Mouse (Mus musculus) forebrain, embryonic 11.5 days (tissue): ENCODE measurements around the gene Csnk1g1. TPM values are rescaled to one million over a fixed set of nuclear protein-coding genes. Genes with fewer than 3 reads are reported as not detected.

Experiments
- ATAC-seq: fragments of 200-750 bp; cut with Nextera tagmentation; replicated peaks from 2 replicates; pipeline ENCODE4 v1.8.0; 2017; ENCODE audit warnings: moderate TSS enrichment; ENCODE audit not compliant: low FRiP score
- DNase-seq: peaks from one replicate; pipeline ENCODE4 v3.0.0-alpha.2; 2017; ENCODE audit warnings: low spot score
- H3K27ac ChIP-seq: fragments of 300-500 bp; sonication (generic); 2 replicates; pipeline ENCODE4 v1.5.1; 2014; ENCODE audit warnings: low read depth, low read length
- H3K27me3 ChIP-seq: fragments of 300-500 bp; sonication (generic); 2 replicates; pipeline ENCODE4 v1.6.1; 2014; ENCODE audit warnings: mild to moderate bottlenecking, low read length, mixed read lengths; ENCODE audit not compliant: control insufficient read depth, insufficient read depth
- H3K36me3 ChIP-seq: fragments of 300-500 bp; sonication (generic); 2 replicates; pipeline ENCODE4 v1.6.1; 2014; ENCODE audit warnings: mild to moderate bottlenecking, low read length, moderate library complexity, mixed read lengths; ENCODE audit not compliant: control insufficient read depth, insufficient read depth
- H3K4me1 ChIP-seq: fragments of 300-500 bp; sonication (generic); replicated peaks from 2 replicates; pipeline ENCODE4 v1.6.1; 2014; ENCODE audit warnings: low read length, mixed read lengths; ENCODE audit not compliant: control insufficient read depth, insufficient read depth
- H3K4me2 ChIP-seq: fragments of 300-500 bp; sonication (generic); 2 replicates; pipeline ENCODE4 v1.6.1; 2014; ENCODE audit warnings: low read depth, mild to moderate bottlenecking, low read length, moderate library complexity, mixed read lengths; ENCODE audit not compliant: severe bottlenecking
- H3K4me3 ChIP-seq: fragments of 300-500 bp; sonication (generic); 2 replicates; pipeline ENCODE4 v1.5.1; 2014; ENCODE audit warnings: low read depth, low read length
- H3K9ac ChIP-seq: fragments of 300-500 bp; sonication (generic); 2 replicates; pipeline ENCODE4 v1.6.1; 2014; ENCODE audit warnings: low read length
- H3K9me3 ChIP-seq: fragments of 300-500 bp; sonication (generic); 2 replicates; pipeline ENCODE4 v1.6.1; 2016; ENCODE audit warnings: low read length, mixed read lengths; ENCODE audit not compliant: control insufficient read depth
- WGBS: fragments of 180-500 bp; shearing (Covaris S2); extraction: QIAGEN DNeasy Blood & Tissue Kit; methylation state at CpG from one replicate; pipeline ENCODE4 v1.1.7; 2014; 5-methylcytosine and 5-hydroxymethylcytosine counted together
- polyA plus RNA-seq: library from polyadenylated mRNA; unstranded; fragments of >200 nt; fragmentation: Nextera tagmentation; extraction: Ambion mirVana; gene quantifications from 2 replicates; pipeline ENCODE4 v1.2.1, GENCODE M21; 2014

Gene Csnk1g1
- polyA plus RNA-seq, result 21.2 and 24.4 TPM in 2 replicates

DNA sequence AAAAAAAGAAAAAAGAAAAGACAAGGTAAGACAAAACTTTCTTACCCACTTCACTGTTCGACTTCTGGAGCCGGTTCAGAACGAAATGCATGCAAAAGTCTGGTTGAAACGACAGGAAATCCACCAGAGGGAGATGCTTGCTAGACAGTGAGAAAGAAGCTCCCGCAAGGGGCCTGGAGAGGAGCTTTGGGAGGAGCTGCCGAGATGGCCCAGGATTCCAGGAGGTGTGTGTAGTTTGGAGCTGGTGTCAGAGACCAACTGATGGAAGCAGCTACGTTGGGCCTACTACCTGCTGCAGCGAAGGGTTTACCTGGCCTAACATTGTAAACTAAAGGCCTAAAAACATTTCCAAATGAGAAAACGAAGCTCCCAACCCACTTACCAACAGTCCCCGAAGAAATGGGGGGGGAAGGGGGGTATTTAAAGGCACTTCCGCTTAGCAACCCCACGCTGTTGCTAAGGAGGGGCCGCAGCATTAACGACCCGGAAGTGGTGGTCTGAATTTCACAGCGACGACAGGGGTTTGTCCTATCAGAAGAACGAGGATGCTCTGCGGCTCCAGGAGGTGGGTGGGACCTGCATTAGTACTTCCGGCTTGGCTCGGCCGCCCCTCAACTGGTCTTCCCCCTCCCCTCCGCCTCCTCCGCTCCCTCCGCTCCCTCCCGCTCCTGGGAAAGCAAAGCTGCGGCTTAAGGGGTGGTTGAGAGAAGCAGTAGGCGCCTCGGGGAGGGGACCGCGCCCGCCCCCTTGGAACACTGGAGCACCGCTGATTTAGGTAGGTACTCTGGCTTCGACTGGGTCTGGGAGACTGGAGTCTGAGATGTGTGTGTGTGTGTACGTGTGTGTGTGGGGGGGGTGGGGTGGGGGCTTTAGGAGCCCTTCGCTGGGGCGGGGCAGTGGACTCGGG is at the start of gene Csnk1g1, which contains the start of gene Trip4:
Gene Csnk1g1, plus strand, starts transcription at position 531 of the 907 bp plus-strand sequence.
Gene Trip4, minus strand, starts transcription at position 401 of the 907 bp plus-strand sequence.
- no peaks in the 10 kb centered on the region; the same call in 1 of the 2 replicates for H3K4me1 ChIP-seq
- H3K4me3 ChIP-seq, result peak within 1 kb of the TSS; percentile 82
- peak within 1 kb of the TSS; percentile 70 for H3K4me2 ChIP-seq
- peak within 1 kb of the TSS; percentile 74 for H3K9ac ChIP-seq
- WGBS, result under 1% methylated on average over 38 of the region's 38 CpGs
- ATAC-seq, result peak; percentile 99
- no peaks in the 10 kb centered on the region for H3K27me3 ChIP-seq
- H3K27ac ChIP-seq, result peak within 1 kb of the TSS; percentile 68
- H3K9me3 ChIP-seq, result no peaks in the 10 kb centered on the region
- peak; percentile 97 for DNase-seq
- H3K36me3 ChIP-seq, result peaks cover 8% of the 10 kb centered on the region

DNA sequence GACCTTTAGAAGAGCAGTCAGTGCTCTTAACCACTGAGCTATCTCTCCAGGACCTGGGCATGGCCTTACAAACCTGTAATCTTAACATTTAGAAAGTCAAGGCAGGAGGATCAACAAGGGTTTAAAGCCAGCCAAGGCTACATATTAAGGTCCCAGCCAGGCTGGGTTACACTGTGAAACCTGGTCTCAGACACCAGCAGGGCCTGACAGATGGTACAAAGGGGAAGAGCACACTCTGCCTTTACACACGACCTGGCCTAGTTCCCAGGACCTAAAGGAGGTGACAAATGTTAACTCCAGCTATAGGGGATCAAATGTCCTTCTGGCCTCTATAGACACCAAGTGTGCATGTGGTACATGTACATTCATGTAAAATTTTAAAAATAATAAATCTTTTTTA is 49.1 kb upstream of the Csnk1g1 start:
- no peak overlapping the region for H3K4me3 ChIP-seq
- H3K27ac ChIP-seq, result no peak overlapping the region
- ATAC-seq (no peak), DNase-seq (no peak)
- WGBS, result 52% methylated on average over 1 of the region's 1 CpGs
- no peaks in the 10 kb centered on the region for H3K9me3 ChIP-seq
- H3K27me3 ChIP-seq, result no peaks in the 10 kb centered on the region
- H3K4me2 ChIP-seq, result no peak overlapping the region
- H3K36me3 ChIP-seq, result no peaks in the 10 kb centered on the region; the same call in 1 of the 2 replicates
- H3K9ac ChIP-seq, result no peak overlapping the region
- H3K4me1 ChIP-seq, result no peaks in the 10 kb centered on the region

DNA sequence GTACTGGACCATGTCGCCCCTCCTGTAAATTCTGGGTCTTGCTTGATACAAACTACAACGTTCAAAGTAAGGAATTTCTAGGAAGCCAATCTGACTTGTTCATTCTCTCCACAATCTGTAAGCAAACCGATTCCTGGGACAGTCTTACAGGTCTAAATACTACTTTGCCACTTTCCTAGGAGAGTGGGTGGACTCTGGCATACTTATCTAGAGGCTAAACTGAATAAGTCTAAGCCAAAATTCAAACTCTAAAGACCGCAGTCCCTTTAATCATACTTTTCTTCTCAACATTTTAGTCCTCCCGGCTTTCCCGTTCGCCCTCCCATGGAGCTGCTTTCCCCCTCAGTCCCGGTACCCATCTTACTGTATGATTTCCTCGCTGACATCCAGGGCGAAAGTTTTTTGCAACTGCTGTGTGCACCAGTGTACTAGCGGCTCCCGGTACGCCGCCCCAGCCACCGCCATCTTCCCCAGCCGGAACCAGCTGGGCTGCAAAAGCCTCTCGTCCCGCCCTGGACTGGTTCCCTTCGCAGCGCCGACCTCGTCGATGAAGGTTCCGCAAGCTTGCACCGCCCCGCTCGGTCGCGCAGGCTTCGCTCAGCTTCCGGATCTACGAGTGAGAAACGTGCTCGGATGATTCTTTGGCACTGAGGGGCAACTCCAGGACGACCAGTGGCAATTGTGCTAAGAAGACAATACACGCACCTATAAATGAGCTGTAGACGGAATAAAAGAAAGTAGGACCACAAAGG is 24.0 kb upstream of the Csnk1g1 start:
- under 1% methylated on average over 37 of the region's 37 CpGs for WGBS
- no peaks in the 10 kb centered on the region for H3K36me3 ChIP-seq
- peak; percentile 85 for ATAC-seq

DNA sequence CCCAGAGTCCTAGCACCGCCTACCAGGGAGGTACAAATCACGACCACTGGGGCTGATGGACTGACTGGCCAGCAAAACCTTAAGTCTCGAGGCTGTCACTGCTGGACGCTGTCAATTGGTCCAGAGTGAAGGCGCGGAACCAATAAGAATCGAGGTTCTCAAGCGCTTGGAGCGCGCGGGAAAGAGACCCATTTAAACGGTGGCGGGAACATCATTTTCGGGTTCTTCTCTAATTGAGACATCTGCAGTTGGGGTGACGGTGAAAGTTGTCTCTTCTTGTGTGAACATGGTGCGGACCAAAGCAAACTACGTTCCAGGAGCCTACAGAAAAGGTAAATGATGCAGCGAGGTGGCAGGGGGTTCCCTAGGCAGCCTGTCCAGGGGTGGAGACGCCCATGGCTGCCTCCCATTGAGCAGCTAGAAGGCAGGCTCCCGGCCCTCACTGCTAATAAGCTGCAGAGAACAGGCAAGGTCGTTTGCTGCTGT is 18.5 kb upstream of the Csnk1g1 start, which contains the start of gene Pclaf:
Gene Pclaf, plus strand, starts transcription at position 95 of the 486 bp plus-strand sequence.
- Histone ChIP-seq H3K4me1 (no peaks in the 10 kb centered on the region), H3K9ac (peak within 1 kb of the TSS; percentile 85), H3K9me3 (no peaks in the 10 kb centered on the region), H3K27ac (peak within 1 kb of the TSS; percentile 43; the same call in 1 of the 2 replicates), H3K27me3 (no peaks in the 10 kb centered on the region), H3K4me3 (peak within 1 kb of the TSS; percentile 53), H3K4me2 (peak within 1 kb of the TSS; percentile 62), H3K36me3 (peaks cover 10% of the 10 kb centered on the region)
- ATAC-seq (peak; percentile 94), DNase-seq (peak; percentile 87)
- under 1% methylated on average over 21 of the region's 21 CpGs for WGBS

More for the DNA sequence above, 24.0 kb upstream of the Csnk1g1 start:
- no peaks in the 10 kb centered on the region for H3K4me1 ChIP-seq
- H3K4me3 ChIP-seq, result peak overlapping the region; percentile 58
- peak overlapping the region; percentile 19; the same call in 1 of the 2 replicates for H3K27ac ChIP-seq
- H3K9ac ChIP-seq, result peak overlapping the region; percentile 74
- peak overlapping the region; percentile 69 for H3K4me2 ChIP-seq
- DNase-seq, result peak; percentile 91
- H3K27me3 ChIP-seq, result no peaks in the 10 kb centered on the region
- no peaks in the 10 kb centered on the region for H3K9me3 ChIP-seq

DNA sequence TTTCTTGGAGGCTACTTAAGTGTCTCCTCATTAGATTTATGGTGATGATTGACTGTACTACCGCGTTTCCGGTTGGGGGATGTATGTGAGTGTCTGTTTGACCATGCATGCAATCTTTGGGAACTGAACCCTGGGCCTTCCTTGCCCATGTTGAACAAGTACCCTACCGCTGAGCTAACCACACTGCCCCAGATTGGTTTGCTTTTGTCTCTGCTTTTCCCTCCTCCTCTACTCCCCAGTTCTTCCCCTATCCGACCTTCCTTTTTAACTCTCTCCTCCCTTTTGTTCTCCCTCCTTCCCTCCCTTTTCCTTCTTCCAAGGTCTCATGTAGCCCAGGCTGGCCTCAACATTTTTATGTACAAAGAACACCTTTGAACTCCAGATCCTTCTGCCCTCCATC is 17.6 kb upstream of the Csnk1g1 start:
- peak overlapping the region; percentile 85 for H3K9ac ChIP-seq
- no peak for ATAC-seq
- no peak overlapping the region for H3K27ac ChIP-seq
- no peaks in the 10 kb centered on the region for H3K27me3 ChIP-seq
- peaks cover 13% of the 10 kb centered on the region for H3K36me3 ChIP-seq
- DNase-seq, result peak; percentile 50
- peak overlapping the region; percentile 62 for H3K4me2 ChIP-seq
- peak overlapping the region; percentile 53 for H3K4me3 ChIP-seq
- 4% methylated on average over 5 of the region's 5 CpGs for WGBS
- H3K4me1 ChIP-seq, result no peaks in the 10 kb centered on the region
- H3K9me3 ChIP-seq, result no peaks in the 10 kb centered on the region

DNA sequence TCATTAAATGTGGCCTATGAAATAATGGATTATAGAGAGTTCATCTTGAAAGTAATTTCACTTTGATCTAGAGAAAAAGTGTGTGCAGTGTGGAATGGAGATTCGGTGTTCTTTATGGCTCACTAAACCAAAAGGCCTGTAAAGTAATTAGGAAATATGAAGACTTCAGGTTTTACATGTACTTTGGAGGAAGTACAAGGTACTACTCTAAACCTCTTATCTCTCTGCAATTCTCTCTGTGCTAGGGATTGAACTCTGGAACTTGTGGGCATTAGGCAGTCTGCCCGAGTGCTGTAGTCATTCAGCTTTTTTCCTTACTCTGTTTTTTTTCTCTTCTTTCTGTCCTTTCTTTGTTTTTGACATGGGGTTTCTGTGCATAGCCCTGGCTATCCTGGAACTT is 11.7 kb upstream of the Csnk1g1 start:
- H3K9ac ChIP-seq, result no peak overlapping the region

DNA sequence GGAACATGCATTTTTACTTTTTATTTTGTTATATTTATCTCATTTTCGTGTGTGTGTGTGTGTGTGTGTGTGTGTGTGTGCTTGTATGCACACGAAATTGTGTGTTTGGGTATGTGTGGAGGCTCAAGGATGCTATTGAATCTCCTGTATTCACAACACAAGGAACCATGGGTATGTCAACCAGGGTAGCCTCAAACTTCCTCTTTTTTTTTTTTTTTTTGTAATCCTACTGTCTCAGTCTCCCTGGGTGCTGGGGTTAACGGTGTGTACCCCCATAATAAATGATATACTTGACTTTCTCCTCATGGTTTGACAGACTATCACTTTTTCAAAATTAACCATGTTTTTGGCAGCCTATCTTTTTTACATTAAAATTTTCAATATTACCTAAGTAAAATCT is 5.8 kb upstream of the Csnk1g1 start:
- ATAC-seq, result no peak
- Histone ChIP-seq H3K4me1 (no peaks in the 10 kb centered on the region; the same call in 1 of the 2 replicates), H3K36me3 (peaks cover 10% of the 10 kb centered on the region), H3K27ac (no peak overlapping the region), H3K4me3 (no peak overlapping the region), H3K27me3 (no peaks in the 10 kb centered on the region), H3K9ac (no peak overlapping the region), H3K4me2 (no peak overlapping the region), H3K9me3 (no peaks in the 10 kb centered on the region)
- no peak for DNase-seq
- WGBS, result 94% methylated on average over 3 of the region's 3 CpGs

More for the DNA sequence above, 11.7 kb upstream of the Csnk1g1 start:
- WGBS, result 92% methylated on average over 2 of the region's 2 CpGs
- H3K27me3 ChIP-seq, result no peaks in the 10 kb centered on the region
- H3K36me3 ChIP-seq, result peaks cover 13% of the 10 kb centered on the region
- H3K4me1 ChIP-seq, result no peaks in the 10 kb centered on the region
- no peak for DNase-seq
- H3K27ac ChIP-seq, result no peak overlapping the region
- no peaks in the 10 kb centered on the region for H3K9me3 ChIP-seq
- no peak overlapping the region for H3K4me3 ChIP-seq
- no peak for ATAC-seq
- no peak overlapping the region for H3K4me2 ChIP-seq

DNA sequence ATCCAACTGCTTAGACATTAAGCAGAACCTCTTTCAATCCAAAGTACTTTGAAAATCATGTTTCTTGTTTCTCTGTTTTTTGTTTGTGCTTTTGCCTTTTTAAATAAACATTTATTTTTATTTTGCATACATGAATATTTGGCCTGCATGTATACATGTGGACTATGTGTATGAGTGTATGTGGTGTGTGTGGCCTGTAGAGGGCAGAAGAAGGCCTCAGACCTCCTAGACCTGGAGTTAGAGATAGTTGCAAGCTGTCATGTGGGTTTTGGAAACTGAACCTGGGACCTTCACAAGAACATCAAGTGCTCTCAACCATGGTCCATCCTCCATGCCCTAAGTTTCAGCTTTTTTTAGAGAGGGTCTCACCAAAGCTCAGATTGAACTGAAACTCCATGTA is 5.3 kb upstream of the Csnk1g1 start:
- H3K36me3 ChIP-seq, result peaks cover 10% of the 10 kb centered on the region
- no peaks in the 10 kb centered on the region for H3K9me3 ChIP-seq
- no peak overlapping the region for H3K9ac ChIP-seq
- DNase-seq (no peak), ATAC-seq (no peak)
- no peak overlapping the region for H3K27ac ChIP-seq
- no peaks in the 10 kb centered on the region for H3K27me3 ChIP-seq
- no peaks in the 10 kb centered on the region; the same call in 1 of the 2 replicates for H3K4me1 ChIP-seq
- no peak overlapping the region for H3K4me3 ChIP-seq
- H3K4me2 ChIP-seq, result no peak overlapping the region
